23 mouse cellular contexts compared by ENCODE assay signal in genomic region chr13:98684144-98684900, GRCm38 (mm10). TPM values are rescaled to one million over a fixed set of nuclear protein-coding genes. Genes with fewer than 3 reads are reported as not detected.
A peak's percentile ranks its signal among the peaks of the same experiment; 100 is the strongest.
DNase-seq lines count a peak whose midpoint lies in the region; ATAC-seq and TF ChIP-seq lines count a peak whose summit lies in the region.
"Had no signal": no experiment of that assay in that cellular context is flagged by ENCODE, and none has a peak within 500 bp of the region (broad histone marks: within the 10 kb centered on the region; RNA-seq: fewer than 3 reads in every experiment).

No protein-coding gene starts in this region.

- DNase-seq in kidney, postnatal 14 days: no peak
- no peak for DNase-seq in stomach, postnatal 0 days (ENCODE audit: low spot score)
- no peak for DNase-seq in layer of hippocampus, postnatal 36 days
- DNase-seq in adrenal gland, adult 2 months: no peak
- DNase-seq in spleen, postnatal 4 days (ENCODE audit: low spot score in 2 of 2): no peak
- DNase-seq: adrenal gland, postnatal 36 days; cerebellum, postnatal 25 days; gastrocnemius, postnatal 14 days; heart, postnatal 4 days; right cerebral cortex, postnatal 25 days; thymus, adult 2 months had no signal

- H3K27me3 ChIP-seq in kidney, embryonic 14.5 days (ENCODE audit: control insufficient read depth, insufficient read depth, low read length): no peaks in the 10 kb centered on the region
- H3K27me3 ChIP-seq in stomach, embryonic 15.5 days (replicated peaks): no peaks in the 10 kb centered on the region
- no peaks in the 10 kb centered on the region for H3K27me3 ChIP-seq in stomach, postnatal 0 days (ENCODE audit: control insufficient read depth, insufficient read depth, low read length)
- H3K27me3 ChIP-seq in intestine, embryonic 15.5 days (replicated peaks): no peaks in the 10 kb centered on the region
- H3K27me3 ChIP-seq: liver, embryonic 15.5 days; neural tube, embryonic 12.5 days had no signal

- H3K9me3 ChIP-seq in kidney, embryonic 14.5 days (ENCODE audit: control insufficient read depth, low read length): no peaks in the 10 kb centered on the region
- H3K9me3 ChIP-seq in stomach, embryonic 15.5 days: no peaks in the 10 kb centered on the region
- no peaks in the 10 kb centered on the region for H3K9me3 ChIP-seq in stomach, postnatal 0 days (ENCODE audit: control insufficient read depth, low read length)
- no peaks in the 10 kb centered on the region for H3K9me3 ChIP-seq in intestine, embryonic 15.5 days
- H3K9me3 ChIP-seq: embryonic facial prominence, embryonic 10.5 days; liver, embryonic 15.5 days; neural tube, embryonic 12.5 days had no signal

- no peak overlapping the region for H3K9ac ChIP-seq in kidney, embryonic 14.5 days (ENCODE audit: low read depth, low read length)
- no peak overlapping the region for H3K9ac ChIP-seq in stomach, embryonic 15.5 days
- H3K9ac ChIP-seq in stomach, postnatal 0 days (ENCODE audit: low read length): no peak overlapping the region
- H3K9ac ChIP-seq in intestine, embryonic 15.5 days: no peak overlapping the region
- H3K9ac ChIP-seq: liver, embryonic 15.5 days; neural tube, embryonic 12.5 days had no signal

- 38% methylated on average over 9 of the region's 9 CpGs for WGBS in kidney, embryonic 14.5 days
- WGBS in stomach, embryonic 15.5 days: 64% methylated on average over 9 of the region's 9 CpGs
- 65% methylated on average over 9 of the region's 9 CpGs for WGBS in stomach, postnatal 0 days
- WGBS in intestine, embryonic 15.5 days: 53% methylated on average over 9 of the region's 9 CpGs

- no peak for TF ChIP-seq CTCF in stomach, postnatal 0 days (IDR thresholded peaks at IDR 0.05; ENCODE audit: low read depth)

- no peak for ATAC-seq in kidney, embryonic 14.5 days (ENCODE audit: low FRiP score, low TSS enrichment)
- ATAC-seq in stomach, embryonic 15.5 days (ENCODE audit: insufficient read depth, low FRiP score, low read depth): no peak
- no peak for ATAC-seq in stomach, postnatal 0 days (ENCODE audit: low FRiP score, low TSS enrichment)
- peak; percentile 34 for ATAC-seq in intestine, embryonic 15.5 days

- no peak overlapping the region for H3K4me2 ChIP-seq in kidney, embryonic 14.5 days (replicated peaks; ENCODE audit: low read depth, low read length)
- H3K4me2 ChIP-seq in stomach, embryonic 15.5 days: no peak overlapping the region
- H3K4me2 ChIP-seq in stomach, postnatal 0 days (replicated peaks; ENCODE audit: low read depth): no peak overlapping the region
- no peak overlapping the region for H3K4me2 ChIP-seq in intestine, embryonic 15.5 days (replicated peaks)
- H3K4me2 ChIP-seq: heart, embryonic 11.5 days; liver, embryonic 15.5 days; neural tube, embryonic 12.5 days had no signal

- no peak overlapping the region for H3K4me3 ChIP-seq in kidney, embryonic 14.5 days (ENCODE audit: low read length)
- no peak overlapping the region for H3K4me3 ChIP-seq in stomach, embryonic 15.5 days (replicated peaks)
- no peak overlapping the region for H3K4me3 ChIP-seq in stomach, postnatal 0 days (ENCODE audit: low read depth, low read length)
- H3K4me3 ChIP-seq in intestine, embryonic 15.5 days (replicated peaks): no peak overlapping the region
- H3K4me3 ChIP-seq: embryonic facial prominence, embryonic 10.5 days; erythroblast, embryonic 14.5 days; liver, embryonic 15.5 days; neural tube, embryonic 12.5 days had no signal

- no peaks in the 10 kb centered on the region for H3K36me3 ChIP-seq in kidney, embryonic 14.5 days (ENCODE audit: control insufficient read depth, insufficient read depth, low read length)
- no peaks in the 10 kb centered on the region for H3K36me3 ChIP-seq in stomach, embryonic 15.5 days
- no peaks in the 10 kb centered on the region for H3K36me3 ChIP-seq in stomach, postnatal 0 days (ENCODE audit: control insufficient read depth, insufficient read depth, low read length)
- no peaks in the 10 kb centered on the region for H3K36me3 ChIP-seq in intestine, embryonic 15.5 days
- H3K36me3 ChIP-seq: embryonic facial prominence, embryonic 10.5 days; liver, embryonic 15.5 days; neural tube, embryonic 12.5 days had no signal

- peaks cover 12% of the 10 kb centered on the region for H3K4me1 ChIP-seq in kidney, embryonic 14.5 days (ENCODE audit: control insufficient read depth, insufficient read depth, low read length)
- H3K4me1 ChIP-seq in stomach, embryonic 15.5 days: peaks cover 9% of the 10 kb centered on the region; the same call in 1 of the 2 replicates
- no peaks in the 10 kb centered on the region for H3K4me1 ChIP-seq in stomach, postnatal 0 days (replicated peaks; ENCODE audit: control insufficient read depth, insufficient read depth)
- H3K4me1 ChIP-seq in intestine, embryonic 15.5 days (replicated peaks): peaks cover 16% of the 10 kb centered on the region
- H3K4me1 ChIP-seq: liver, embryonic 15.5 days had no signal

- peak overlapping the region; percentile 75; the same call in 1 of the 2 replicates for H3K27ac ChIP-seq in kidney, embryonic 14.5 days (ENCODE audit: low read depth, low read length)
- peak overlapping the region; percentile 26; the same call in 1 of the 2 replicates for H3K27ac ChIP-seq in stomach, embryonic 15.5 days
- no peak overlapping the region for H3K27ac ChIP-seq in stomach, postnatal 0 days (replicated peaks)
- peak overlapping the region; percentile 82 for H3K27ac ChIP-seq in intestine, embryonic 15.5 days
- H3K27ac ChIP-seq: embryonic facial prominence, embryonic 10.5 days; liver, embryonic 15.5 days; neural tube, embryonic 12.5 days had no signal

- no peak for TF ChIP-seq EP300 in stomach, postnatal 0 days (optimal IDR thresholded peaks at IDR 0.05)

RNA-seq across cellular contexts. Expression of gene Tmem171, which starts 10.3 kb away (rescaled TPM):
- 3.6 and 4.3 TPM in 2 replicates for polyA plus RNA-seq in kidney, embryonic 14.5 days (2014; fragmentation: Nextera tagmentation; extraction: Ambion mirVana)
- polyA plus RNA-seq in stomach, embryonic 15.5 days (2015; fragmentation: Nextera tagmentation; extraction: Ambion mirVana): 8.4 and 13.7 TPM in 2 replicates
- polyA plus RNA-seq in stomach, postnatal 0 days (2015; fragmentation: Nextera tagmentation; extraction: Ambion mirVana): 27.4 and 29.6 TPM in 2 replicates
- 28.9 and 31.8 TPM in 2 replicates for polyA plus RNA-seq in intestine, embryonic 15.5 days (2015; fragmentation: Nextera tagmentation; extraction: Ambion mirVana)
- total RNA-seq in layer of hippocampus, postnatal 36 days (2021): 1 to 10 TPM; 1.1 to 1.4 TPM
- under 1 TPM; 0.41 to 0.49 TPM for total RNA-seq in adrenal gland, adult 2 months (2021)
- polyA plus RNA-seq in adrenal gland, adult 2 months (2012; rRNA removed): 0.18 and 0.22 TPM in 2 replicates
- total RNA-seq: layer of hippocampus, postnatal 10 days; left cerebral cortex, postnatal 25 days; megakaryocyte-erythroid progenitor cell, adult 5-6 weeks; midbrain, postnatal 0 days had no signal
- polyA plus RNA-seq: embryonic facial prominence, embryonic 10.5 days; erythroblast, embryonic 14.5 days; midbrain, postnatal 0 days; neural tube, embryonic 12.5 days had no signal

RNA-seq across cellular contexts. Expression of gene Tmem174, which starts 47.1 kb away (rescaled TPM):
- polyA plus RNA-seq in kidney, embryonic 14.5 days (2014; fragmentation: Nextera tagmentation; extraction: Ambion mirVana): 4.4 and 9.3 TPM in 2 replicates
- polyA plus RNA-seq in stomach, embryonic 15.5 days (2015; fragmentation: Nextera tagmentation; extraction: Ambion mirVana): not detected in 2 replicates
- not detected in 2 replicates for polyA plus RNA-seq in stomach, postnatal 0 days (2015; fragmentation: Nextera tagmentation; extraction: Ambion mirVana)
- polyA plus RNA-seq in intestine, embryonic 15.5 days (2015; fragmentation: Nextera tagmentation; extraction: Ambion mirVana): 0.06 and 0.09 TPM in 2 replicates
- total RNA-seq in layer of hippocampus, postnatal 36 days (2021): under 1 TPM in 1 of 2 experiments, not detected in 1; 0.15 TPM
- total RNA-seq in adrenal gland, adult 2 months (2021): not detected
- polyA plus RNA-seq in adrenal gland, adult 2 months (2012; rRNA removed): not detected in 2 replicates
- total RNA-seq: adrenal gland, postnatal 36 days; gastrocnemius, postnatal 14 days; heart, postnatal 4 days; layer of hippocampus, postnatal 10 days; megakaryocyte-erythroid progenitor cell, adult 5-6 weeks; midbrain, postnatal 0 days had no signal
- polyA plus RNA-seq: embryonic facial prominence, embryonic 10.5 days; erythroblast, embryonic 14.5 days; liver, embryonic 15.5 days; midbrain, postnatal 0 days; neural tube, embryonic 12.5 days had no signal
